Mouse (Mus musculus): Measurements from ENCODE around the gene Sema3c. TPM values are rescaled to one million over a fixed set of nuclear protein-coding genes. Genes with fewer than 3 reads are reported as not detected.
"Not testable (repeated sequence)": the region's sequence is repeated elsewhere in the genome, so short reads cannot be mapped to it uniquely, and the experiment has no call there.

Gene Sema3c
- total RNA-seq (2021): 10 to 100 TPM; 39.8 to 47.0 TPM
- long read RNA-seq, experiment 1, full-length matches to known transcripts: 6 of 12 reads
- long read RNA-seq, experiment 1, partial matches to known transcripts: 6 of 12 reads
- long read RNA-seq, experiment 1, other reads (novel, unspliced or antisense): 0 of 12 reads
- long read RNA-seq, experiment 2, full-length matches to known transcripts: 18 of 30 reads
- long read RNA-seq, experiment 2, partial matches to known transcripts: 11 of 30 reads
- long read RNA-seq, experiment 2, other reads (novel, unspliced or antisense): 1 of 30 reads

DNA sequence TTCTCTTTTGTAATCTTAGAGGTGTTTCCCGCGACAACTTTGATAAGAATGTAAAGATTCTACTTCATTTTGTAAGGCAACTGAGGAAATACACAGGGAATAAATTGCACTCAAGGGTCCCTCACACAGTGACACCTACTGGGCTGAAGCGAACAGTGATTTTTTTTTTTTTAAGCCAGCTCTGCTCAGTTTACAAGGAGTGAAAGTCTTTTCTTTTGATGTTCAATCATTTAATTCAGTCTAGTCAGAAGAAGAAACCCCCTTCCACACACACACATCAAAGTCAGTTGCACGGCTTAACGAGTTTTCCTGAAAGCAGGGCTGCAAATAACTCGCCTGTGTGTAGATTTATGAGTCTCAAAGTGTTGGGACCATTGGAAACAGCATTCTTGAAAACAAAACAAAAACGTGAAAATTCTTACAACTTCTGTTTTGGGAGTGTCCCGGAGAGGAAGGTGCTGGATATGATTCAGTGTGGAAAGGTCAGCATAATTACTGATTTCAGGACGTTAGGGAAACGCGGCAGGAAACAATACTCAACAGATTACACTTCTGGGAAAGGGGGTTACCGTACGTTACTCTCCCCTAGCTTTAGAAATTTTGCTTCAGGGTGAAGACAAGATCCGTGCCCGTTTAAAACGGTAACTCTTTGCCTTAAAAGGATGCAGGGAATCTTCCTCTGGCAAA, at the start of gene Sema3c:
Sema3c (plus strand) TSS at position 588 of the 687 bp plus-strand sequence.
- DNase-seq: no peak
- intact Hi-C loops (cut with DNase I): loop anchor here (5.0 to 10.0 kb wide), 3 partner anchors 121 to 639 kb away; no protein-coding TSS in a partner anchor

- DNase-seq; intact Hi-C loops (cut with DNase I): not testable (repeated sequence)
Measured at GRCm38 (mm10) chr5:17531165-17531564, 42.9 kb upstream of the Sema3c start.

DNA sequence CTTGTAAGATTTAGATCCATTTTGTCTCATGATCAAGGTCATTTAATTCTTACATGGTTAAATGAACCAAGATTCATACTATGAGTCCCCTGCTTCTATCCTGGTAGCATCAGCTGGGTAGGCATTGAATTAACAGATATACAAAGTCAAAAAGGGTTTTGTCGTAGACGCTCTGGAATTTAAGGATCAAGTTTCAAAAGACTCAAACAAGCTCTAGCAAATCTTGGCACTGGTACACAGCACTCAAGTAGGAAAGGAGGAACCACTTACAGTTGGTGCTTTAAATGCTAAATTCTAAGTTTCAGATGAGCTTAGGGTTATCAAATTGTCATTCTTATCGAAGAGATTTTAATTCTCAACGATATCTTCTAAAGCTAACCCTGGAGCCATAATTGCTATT, 30.9 kb upstream of the Sema3c start:
- no peak for DNase-seq
- intact Hi-C loops (cut with DNase I): no loop called here

GRCm38 (mm10) chr5:17544904-17545449, 29.1 kb upstream of the Sema3c start:
- DNase-seq: no peak
- intact Hi-C loops (cut with DNase I): no loop called here

DNA sequence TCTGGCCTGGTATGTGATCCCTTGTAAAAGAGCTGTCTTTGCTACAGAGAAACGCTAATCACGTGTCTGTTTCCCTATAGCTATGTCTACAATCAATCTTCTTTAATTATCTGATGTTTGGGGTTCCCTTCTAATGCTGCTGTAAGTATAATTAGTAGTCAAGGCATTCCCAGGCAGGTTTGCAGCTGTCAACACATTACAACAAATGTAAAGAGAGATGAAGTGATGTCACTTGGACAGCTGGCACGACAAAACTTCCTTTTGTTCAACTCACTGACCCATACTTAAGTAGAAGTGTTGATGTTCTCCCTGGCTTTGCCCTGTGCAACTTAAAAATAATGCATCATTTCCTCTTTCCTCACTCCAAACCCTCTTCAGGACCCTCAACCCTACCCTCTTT, 22.4 kb upstream of the Sema3c start:
- DNase-seq: no peak
- intact Hi-C loops (cut with DNase I): no loop called here

GRCm38 (mm10) chr5:17556073-17556473, 18.0 kb upstream of the Sema3c start:
- intact Hi-C loops (cut with DNase I): no loop called here
- DNase-seq: no peak

DNA sequence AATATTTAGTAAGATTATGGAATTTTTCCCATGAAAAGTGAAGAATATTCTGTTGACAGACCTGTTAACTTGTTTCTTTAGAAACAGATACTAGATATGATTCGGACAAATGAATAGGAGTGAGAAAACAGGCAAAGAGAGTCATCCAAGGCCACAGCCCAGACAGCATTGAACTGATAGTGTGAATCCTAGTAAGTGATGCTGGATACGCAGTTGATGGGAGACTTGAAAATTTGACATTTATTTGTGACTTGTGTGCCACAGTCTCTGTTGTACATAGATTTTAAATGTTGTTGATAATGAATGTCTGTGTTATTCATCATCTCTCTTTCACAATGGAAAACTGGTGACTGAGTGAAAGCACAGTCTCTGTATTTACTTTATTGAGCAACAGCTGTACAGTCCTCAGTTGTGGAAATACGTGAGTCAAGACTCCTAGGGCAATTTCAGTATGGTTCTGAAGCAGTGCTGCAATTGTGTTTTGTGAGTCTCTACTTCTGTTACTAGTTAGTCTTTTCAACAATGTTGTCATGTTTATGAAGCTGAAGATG, 17.3 kb upstream of the Sema3c start:
- intact Hi-C loops (cut with DNase I): no loop called here
- no peak for DNase-seq

- intact Hi-C loops (cut with DNase I): loop anchor here (5.0 to 10.0 kb wide), 3 partner anchors 123 to 637 kb away; no protein-coding TSS in a partner anchor
- DNase-seq: no peak
Measured at GRCm38 (mm10) chr5:17571571-17571970, 2.5 kb upstream of the Sema3c start.

DNA sequence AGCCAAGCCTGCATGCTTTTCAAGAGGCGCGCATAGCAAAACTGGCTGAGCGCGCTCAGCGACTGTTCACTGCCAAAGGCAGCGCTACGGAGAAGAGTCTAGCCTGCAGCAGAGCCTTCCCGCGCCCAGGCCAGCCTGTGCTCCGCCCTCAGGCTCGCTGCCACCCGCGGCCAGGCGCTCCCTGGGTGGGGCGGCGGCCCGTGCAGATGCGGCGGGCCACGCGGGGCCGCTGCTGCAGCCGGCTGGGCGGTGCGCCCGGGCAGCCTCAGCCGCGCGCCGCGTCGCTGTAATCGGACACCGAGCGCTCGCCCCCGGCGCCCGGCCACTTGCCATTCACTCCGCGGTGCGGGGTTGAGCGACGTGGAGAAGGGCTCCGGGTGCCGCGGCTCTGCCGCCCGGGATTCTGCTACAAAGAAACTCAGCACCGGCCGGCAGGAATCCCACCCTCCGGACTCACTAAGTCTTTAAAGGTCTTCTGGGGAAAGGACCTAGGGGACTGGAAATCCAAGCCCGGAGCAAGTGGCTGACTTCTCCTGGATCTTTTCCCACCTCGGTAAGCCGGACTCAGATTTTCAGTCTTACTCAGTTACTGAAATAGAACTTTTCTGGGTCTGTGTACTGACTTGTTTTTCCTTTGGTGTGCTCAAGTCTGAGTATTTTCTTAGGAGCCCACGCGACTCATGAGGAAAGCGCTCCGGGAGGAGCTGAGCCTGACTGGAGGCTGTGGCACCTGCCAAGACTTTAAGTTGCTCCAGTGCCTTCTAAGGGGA, 517 bp downstream of the Sema3c start:
- peak; percentile 75 to 83 for DNase-seq
- intact Hi-C loops (cut with DNase I): loop anchor here (5.0 to 10.0 kb wide), 3 partner anchors 120 to 640 kb away; no protein-coding TSS in a partner anchor

GRCm38 (mm10) chr5:17575183-17575495, 1.1 kb downstream of the Sema3c start:
- intact Hi-C loops (cut with DNase I): loop anchor here (10.0 kb wide), 2 partner anchors 120 to 640 kb away; no protein-coding TSS in a partner anchor
- no peak for DNase-seq

- no peak for DNase-seq
- intact Hi-C loops (cut with DNase I): loop anchor here (10.0 kb wide), 2 partner anchors 119 to 641 kb away; no protein-coding TSS in a partner anchor
Measured at GRCm38 (mm10) chr5:17576069-17576468, 2.0 kb downstream of the Sema3c start.

DNA sequence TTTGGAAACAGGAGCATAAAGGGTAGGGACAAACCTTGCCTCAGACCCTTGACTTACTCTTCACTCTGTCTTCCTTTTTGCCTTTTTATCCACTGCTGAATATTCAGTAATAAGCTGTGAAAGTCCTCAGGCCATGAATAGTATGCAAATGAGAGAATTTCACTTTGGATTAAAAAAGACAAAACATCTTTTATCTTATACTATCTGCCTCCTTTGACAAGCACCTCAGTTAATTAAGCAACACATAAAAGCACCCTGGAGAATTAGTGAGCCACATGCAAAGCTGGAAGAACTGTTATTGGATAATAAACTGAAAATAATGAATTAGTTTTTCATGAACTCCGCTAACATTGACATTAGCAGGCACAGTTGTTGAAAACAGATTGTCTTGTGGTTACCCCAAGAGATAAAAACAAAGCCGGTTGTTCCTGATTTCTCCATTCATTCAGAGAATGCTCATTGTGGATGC, 8.0 kb downstream of the Sema3c start:
- DNase-seq: no peak
- intact Hi-C loops (cut with DNase I): no loop called here

- intact Hi-C loops (cut with DNase I): no loop called here
- peak in 1 of 2 experiments; percentile 7 for DNase-seq
Measured at GRCm38 (mm10) chr5:17584299-17584945, 10.3 kb downstream of the Sema3c start.

- no peak for DNase-seq
- intact Hi-C loops (cut with DNase I): no loop called here
Measured at GRCm38 (mm10) chr5:17586518-17587210, 12.6 kb downstream of the Sema3c start.

- intact Hi-C loops (cut with DNase I): no loop called here
- no peak for DNase-seq
Measured at GRCm38 (mm10) chr5:17591908-17592307, 17.8 kb downstream of the Sema3c start.

DNA sequence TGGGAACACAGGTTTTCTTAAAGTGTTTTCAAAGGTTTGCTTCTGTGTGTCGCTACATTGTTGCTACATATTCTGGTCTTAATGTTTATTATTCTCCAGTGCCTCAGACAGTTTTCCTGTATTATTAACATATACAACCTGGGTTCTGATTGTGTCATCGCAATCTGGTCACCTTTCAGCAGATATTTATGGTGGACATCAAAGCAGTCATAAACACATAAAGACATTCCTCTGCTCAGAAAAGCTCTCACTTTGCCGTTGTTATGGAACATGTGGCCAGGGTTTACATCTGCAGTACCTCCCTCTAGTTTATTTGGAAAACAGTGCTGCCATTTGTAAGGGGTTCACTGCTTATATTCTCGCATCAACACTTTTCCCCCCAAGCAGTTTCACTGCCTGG, 27.6 kb downstream of the Sema3c start:
- DNase-seq: no peak
- intact Hi-C loops (cut with DNase I): no loop called here

DNA sequence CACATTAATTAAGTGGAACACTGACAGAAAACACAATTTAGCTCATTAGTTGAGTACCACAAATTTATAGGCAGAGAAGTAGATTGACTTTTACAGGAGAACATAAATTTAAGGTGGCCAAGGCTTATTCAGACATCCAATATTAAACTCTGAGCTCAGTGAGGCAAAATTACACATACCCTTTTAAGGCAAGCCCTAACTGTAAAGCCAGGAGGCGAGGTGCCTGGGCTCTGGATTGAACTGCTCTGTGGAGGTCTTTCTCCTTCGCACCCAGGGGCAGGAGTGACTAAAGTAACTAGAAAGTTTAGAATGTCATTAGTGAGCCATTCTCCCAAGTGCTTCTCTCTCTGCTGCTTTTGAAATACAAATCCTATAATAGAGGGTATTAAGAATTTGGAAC, 46.5 kb downstream of the Sema3c start:
- intact Hi-C loops (cut with DNase I): no loop called here
- DNase-seq: no peak

- intact Hi-C loops (cut with DNase I): no loop called here
- DNase-seq: no peak
Measured at GRCm38 (mm10) chr5:17622564-17622963, 48.5 kb downstream of the Sema3c start.

DNA sequence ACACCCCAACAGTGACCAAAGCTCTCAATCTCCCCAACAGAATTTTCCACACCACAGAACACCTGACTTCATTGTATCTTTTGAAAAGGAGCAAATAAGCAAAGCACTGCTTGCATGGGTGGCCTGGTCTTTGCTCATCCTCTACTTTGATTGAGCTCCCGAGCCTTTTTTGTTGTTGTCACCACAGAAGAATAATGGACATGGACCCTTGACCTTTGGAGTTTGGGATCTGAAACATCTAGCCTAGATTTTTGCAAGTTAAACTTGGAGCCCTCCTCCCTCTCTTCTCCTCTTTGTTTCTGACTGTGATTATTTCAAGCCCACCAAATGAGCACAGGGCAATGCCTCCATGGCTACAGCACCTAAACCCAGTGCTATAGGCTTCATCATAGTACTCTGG, 54.5 kb downstream of the Sema3c start:
- no peak for DNase-seq

More for the DNA sequence above, 54.5 kb downstream of the Sema3c start:
- intact Hi-C loops (cut with DNase I): no loop called here

Data from gastrocnemius, postnatal 36 days (tissue).